ENCODE assay signal across 9 mouse cellular contexts in the genomic region with DNA sequence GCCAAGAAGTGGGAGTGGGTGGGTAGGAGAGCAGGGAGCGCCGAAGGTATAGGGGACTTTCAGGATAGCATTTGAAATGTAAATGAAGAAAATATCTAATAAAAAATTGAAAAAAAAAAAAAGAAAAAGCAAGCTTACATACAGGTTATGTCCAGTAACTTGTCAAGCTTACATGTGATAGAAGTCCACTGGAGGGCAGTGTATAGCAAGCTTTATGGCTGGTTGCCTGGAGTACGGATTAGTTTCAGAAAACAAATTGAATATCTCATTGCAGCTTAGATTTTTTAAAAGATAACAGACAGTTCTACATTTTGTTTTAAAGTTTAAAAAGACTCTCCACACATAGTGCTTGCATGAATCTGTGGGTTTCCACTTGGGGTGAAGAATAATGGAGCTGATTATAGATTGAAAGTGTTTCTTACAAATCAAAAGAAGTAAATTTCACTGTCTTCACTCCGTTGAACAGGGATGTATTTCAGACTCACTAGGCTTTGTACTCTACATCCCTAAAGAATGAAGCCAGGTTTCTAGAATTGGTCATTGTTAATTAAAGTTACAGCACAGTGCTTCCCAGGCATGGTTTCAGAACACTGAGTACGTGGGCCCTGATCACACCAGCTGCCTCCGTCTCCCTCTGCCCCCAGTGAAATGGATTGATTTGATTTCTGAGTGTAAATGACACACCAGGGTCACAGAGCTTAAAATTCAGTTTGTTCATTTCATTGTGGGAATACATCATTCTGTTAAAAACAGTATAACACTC.
DNase-seq lines count a peak whose midpoint lies in the region; ATAC-seq lines count a peak whose summit lies in the region.
"Had no signal": no experiment of that assay in that cellular context is flagged by ENCODE, and none has a peak within 500 bp of the region (broad histone marks: within the 10 kb centered on the region; RNA-seq: fewer than 3 reads in every experiment).

No protein-coding gene starts in this region.

- H3K4me1 ChIP-seq in forebrain, embryonic 11.5 days (replicated peaks; ENCODE audit: control insufficient read depth, insufficient read depth, low read length): no peaks in the 10 kb centered on the region
- no peaks in the 10 kb centered on the region for H3K4me1 ChIP-seq in forebrain, embryonic 10.5 days
- H3K4me1 ChIP-seq in embryonic facial prominence, embryonic 11.5 days (ENCODE audit: control insufficient read depth, insufficient read depth, low read length): no peaks in the 10 kb centered on the region

- no peak overlapping the region for H3K9ac ChIP-seq in forebrain, embryonic 11.5 days (ENCODE audit: low read length)
- no peak overlapping the region for H3K9ac ChIP-seq in embryonic facial prominence, embryonic 11.5 days (replicated peaks; ENCODE audit: low read length)

- peak; percentile 67 for ATAC-seq in forebrain, embryonic 11.5 days (replicated peaks; ENCODE audit: low FRiP score)
- peak; percentile 44; the same call in 1 of the 2 replicates for ATAC-seq in embryonic facial prominence, embryonic 11.5 days (replicated peaks; ENCODE audit: insufficient number of reproducible peaks, low FRiP score, low TSS enrichment, low read depth)

- H3K27ac ChIP-seq in forebrain, embryonic 11.5 days (ENCODE audit: low read depth, low read length): no peak overlapping the region
- H3K27ac ChIP-seq in forebrain, embryonic 10.5 days: no peak overlapping the region
- H3K27ac ChIP-seq in embryonic facial prominence, embryonic 11.5 days (replicated peaks; ENCODE audit: low read depth, low read length): no peak overlapping the region
- H3K27ac ChIP-seq: macrophage had no signal

- 68% methylated on average over 6 of the region's 6 CpGs for WGBS in forebrain, embryonic 11.5 days
- 78% methylated on average over 6 of the region's 6 CpGs for WGBS in forebrain, embryonic 10.5 days
- 68% methylated on average over 6 of the region's 6 CpGs for WGBS in embryonic facial prominence, embryonic 11.5 days

- H3K36me3 ChIP-seq in forebrain, embryonic 11.5 days (ENCODE audit: control insufficient read depth, insufficient read depth, low read length): no peaks in the 10 kb centered on the region
- no peaks in the 10 kb centered on the region for H3K36me3 ChIP-seq in forebrain, embryonic 10.5 days (replicated peaks)
- H3K36me3 ChIP-seq in embryonic facial prominence, embryonic 11.5 days (replicated peaks; ENCODE audit: control insufficient read depth, insufficient read depth, low read depth, low read length): no peaks in the 10 kb centered on the region

- no peak for DNase-seq in forebrain, embryonic 11.5 days (ENCODE audit: low spot score)
- DNase-seq in forebrain, embryonic 10.5 days (ENCODE audit: extremely low spot score, low spot score): no peak
- DNase-seq in A20 (ENCODE audit: low read depth, low spot score): peak; percentile 26
- peak; percentile 81 for DNase-seq in embryonic facial prominence, embryonic 11.5 days (ENCODE audit: low spot score)
- peak; percentile 62 for DNase-seq in kidney, postnatal 14 days
- DNase-seq in mesoderm, embryonic 11.5 days (ENCODE audit: low read depth, low spot score): peak; percentile 37
- DNase-seq in yolk sac, embryonic 10.5 days (ENCODE audit: low spot score): peak; percentile 6
- DNase-seq in thymus, postnatal 14 days: no peak

- 0 out of 2 replicates have a peak, but pooled peaks cover 3% of the 10 kb centered on the region for H3K9me3 ChIP-seq in forebrain, embryonic 11.5 days (ENCODE audit: control insufficient read depth, low read length)
- H3K9me3 ChIP-seq in forebrain, embryonic 10.5 days: peaks cover 5% of the 10 kb centered on the region; the same call in 1 of the 2 replicates
- H3K9me3 ChIP-seq in embryonic facial prominence, embryonic 11.5 days (replicated peaks; ENCODE audit: control insufficient read depth, low read length): no peaks in the 10 kb centered on the region

- no peak overlapping the region for H3K4me2 ChIP-seq in forebrain, embryonic 11.5 days (ENCODE audit: low read depth, low read length, severe bottlenecking)
- H3K4me2 ChIP-seq in embryonic facial prominence, embryonic 11.5 days (ENCODE audit: low read depth, low read length): no peak overlapping the region

- H3K27me3 ChIP-seq in forebrain, embryonic 11.5 days (ENCODE audit: control insufficient read depth, insufficient read depth, low read length): no peaks in the 10 kb centered on the region
- H3K27me3 ChIP-seq in forebrain, embryonic 10.5 days (ENCODE audit: poor library complexity, severe bottlenecking): no peaks in the 10 kb centered on the region
- H3K27me3 ChIP-seq in embryonic facial prominence, embryonic 11.5 days (ENCODE audit: control insufficient read depth, insufficient read depth, low read length): no peaks in the 10 kb centered on the region

- no peak overlapping the region for H3K4me3 ChIP-seq in forebrain, embryonic 11.5 days (ENCODE audit: low read depth, low read length)
- no peak overlapping the region for H3K4me3 ChIP-seq in forebrain, embryonic 10.5 days
- H3K4me3 ChIP-seq in embryonic facial prominence, embryonic 11.5 days (ENCODE audit: low read depth, low read length): no peak overlapping the region

Comparison
In these comparisons a context has a peak if more than half of its experiments do, and no peak if none do; other contexts are left out.
1. DNase-seq: peak in A20 (single experiment), embryonic facial prominence, embryonic 11.5 days (single experiment), kidney, postnatal 14 days (single experiment), mesoderm, embryonic 11.5 days (single experiment) and yolk sac, embryonic 10.5 days (single experiment); none in forebrain, embryonic 11.5 days (single experiment), forebrain, embryonic 10.5 days (single experiment) and thymus, postnatal 14 days (single experiment).